Mouse (Mus musculus): ENCODE data around the gene Ccdc61.

- TF ChIP-seq EP300 (IDR thresholded peaks at IDR 0.05; ENCODE audit: insufficient read depth, low read depth, low read length), result no peak
- no peak for TF ChIP-seq CTCF (IDR thresholded peaks at IDR 0.05)
- no peak for TF ChIP-seq POLR2A (IDR thresholded peaks at IDR 0.05; ENCODE audit: insufficient read depth, low read depth, low read length)
These were observed 16.7 kb upstream of the Ccdc61 start for GRCm38 (mm10) chr7:18926911-18927310.
